Mouse (Mus musculus) cerebellum, postnatal 25 days (tissue): ENCODE data around the gene Swt1.
"Not testable (repeated sequence)": the region's sequence is repeated elsewhere in the genome, so short reads cannot be mapped to it uniquely, and the experiment has no call there.

ENCODE experiments used
- DNase-seq, 2 experiments: peaks; one replicate each; pipeline ENCODE4 v3.0.0; 2021; ENCODE audit warnings: mixed read lengths in 2 of 2

Swt1 gene

DNA sequence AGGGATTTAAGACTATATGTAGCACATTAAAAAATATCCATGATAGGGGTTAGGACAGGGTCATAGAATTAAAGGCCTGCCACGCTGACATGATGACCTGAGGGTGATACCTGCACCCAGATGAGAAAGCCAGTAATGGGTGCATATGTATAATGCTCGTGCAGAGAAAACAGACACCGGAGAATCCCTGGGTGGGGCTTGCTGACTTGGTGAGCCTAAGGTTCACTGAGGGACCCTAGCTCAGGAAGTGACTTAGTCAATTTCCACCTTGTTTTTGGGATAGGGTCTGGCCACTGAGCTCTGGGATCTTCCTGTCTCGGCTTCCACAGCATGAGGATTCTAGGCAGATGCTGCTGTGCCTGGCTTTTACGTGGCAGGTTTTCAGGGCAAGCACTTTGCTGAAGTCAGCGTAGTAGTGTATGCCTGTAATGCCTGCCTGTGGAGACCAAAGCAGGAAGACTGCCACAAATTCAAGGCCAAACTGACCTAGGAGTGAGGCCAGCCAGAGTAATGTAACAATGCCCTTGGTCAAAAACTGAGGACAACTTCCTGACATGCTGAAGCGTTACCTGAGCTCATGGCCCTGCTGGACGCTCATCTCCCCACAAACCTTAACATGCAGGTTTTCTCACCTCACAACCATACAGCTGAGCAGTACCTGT lies 61.2 kb downstream of the Swt1 start:
- no peak for DNase-seq

DNA sequence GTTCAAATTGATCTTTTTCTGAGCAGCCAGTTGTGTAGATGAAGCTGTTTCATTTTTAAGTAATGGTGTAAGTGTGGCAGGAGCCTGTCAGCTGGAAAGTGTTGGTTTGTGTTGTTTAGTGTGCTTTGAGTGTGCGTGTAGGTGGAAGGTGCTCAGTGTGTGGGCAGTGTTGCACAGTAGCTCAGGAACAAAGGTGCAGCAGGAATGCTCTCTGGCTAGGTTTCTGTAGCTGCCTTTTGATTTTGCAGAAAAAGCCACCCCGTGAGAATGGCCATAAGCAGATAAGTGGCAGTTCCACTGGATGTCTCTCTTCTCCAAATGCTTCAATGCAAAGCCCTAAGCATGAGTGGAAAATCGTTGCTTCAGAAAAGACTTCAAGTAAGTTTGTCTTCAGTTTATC lies 68.9 kb downstream of the Swt1 start:
- DNase-seq, result no peak

- no peak for DNase-seq
Observed at GRCm38 (mm10) chr1:151355994-151356393, 72.3 kb downstream of the Swt1 start.

- DNase-seq, result peak in 1 of 2 experiments; percentile 17
Observed at GRCm38 (mm10) chr1:151352911-151353310, 75.3 kb downstream of the Swt1 start.

DNA sequence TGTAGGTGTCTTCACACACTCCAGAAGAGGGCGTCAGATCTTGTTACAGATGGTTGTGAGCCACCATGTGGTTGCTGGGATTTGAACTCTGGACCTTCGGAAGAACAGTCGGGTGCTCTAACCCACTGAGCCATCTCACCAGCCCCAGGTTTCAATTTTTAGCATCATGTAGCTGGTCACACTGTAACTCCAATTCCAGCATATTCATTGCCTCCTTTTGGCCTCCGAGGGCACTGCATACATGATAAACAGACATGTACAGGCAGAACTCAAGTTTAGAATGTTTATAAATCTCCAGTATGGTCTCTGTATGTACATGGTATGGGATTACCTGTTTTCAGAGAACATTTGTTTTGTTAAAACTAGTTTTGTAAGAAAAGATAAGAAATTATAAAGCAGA lies 80.0 kb downstream of the Swt1 start:
- DNase-seq, result not testable (repeated sequence)

GRCm38 (mm10) chr1:151346681-151347127 lies 81.6 kb downstream of the Swt1 start:
- DNase-seq, result no peak

GRCm38 (mm10) chr1:151345863-151346195 lies 82.4 kb downstream of the Swt1 start:
- no peak for DNase-seq

GRCm38 (mm10) chr1:151345109-151345862 lies 83.0 kb downstream of the Swt1 start:
- DNase-seq, result peak; percentile 99

GRCm38 (mm10) chr1:151344283-151345108 lies 83.8 kb downstream of the Swt1 start, which contains the start of gene Ivns1abp:
TSS of gene Ivns1abp (plus strand) at chr1:151344477.
- DNase-seq, result peak; percentile 98 to 99

GRCm38 (mm10) chr1:151343571-151344282 lies 84.5 kb downstream of the Swt1 start:
- DNase-seq, result peak; percentile 18 to 25

GRCm38 (mm10) chr1:151342968-151343367 lies 85.3 kb downstream of the Swt1 start:
- peak in 1 of 2 experiments; percentile 14 for DNase-seq

DNA sequence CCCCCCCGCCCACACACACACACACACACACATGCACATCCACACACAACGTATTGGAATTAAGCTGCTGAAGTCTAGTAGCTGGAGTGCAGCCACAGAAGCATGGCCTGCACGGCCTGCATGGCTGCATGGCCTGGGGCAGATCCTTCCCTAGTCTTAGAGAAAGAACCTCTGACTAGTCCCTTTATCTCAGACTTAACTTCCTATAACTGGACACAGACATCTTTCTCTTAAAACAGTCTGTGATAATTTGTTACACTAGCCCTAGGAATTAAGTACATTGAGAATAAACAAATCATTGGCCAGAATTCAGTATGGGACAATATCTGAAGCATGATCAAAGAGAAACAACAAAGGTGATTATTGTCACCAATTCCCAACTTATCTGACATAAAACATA lies 85.9 kb downstream of the Swt1 start:
- DNase-seq, result no peak

DNA sequence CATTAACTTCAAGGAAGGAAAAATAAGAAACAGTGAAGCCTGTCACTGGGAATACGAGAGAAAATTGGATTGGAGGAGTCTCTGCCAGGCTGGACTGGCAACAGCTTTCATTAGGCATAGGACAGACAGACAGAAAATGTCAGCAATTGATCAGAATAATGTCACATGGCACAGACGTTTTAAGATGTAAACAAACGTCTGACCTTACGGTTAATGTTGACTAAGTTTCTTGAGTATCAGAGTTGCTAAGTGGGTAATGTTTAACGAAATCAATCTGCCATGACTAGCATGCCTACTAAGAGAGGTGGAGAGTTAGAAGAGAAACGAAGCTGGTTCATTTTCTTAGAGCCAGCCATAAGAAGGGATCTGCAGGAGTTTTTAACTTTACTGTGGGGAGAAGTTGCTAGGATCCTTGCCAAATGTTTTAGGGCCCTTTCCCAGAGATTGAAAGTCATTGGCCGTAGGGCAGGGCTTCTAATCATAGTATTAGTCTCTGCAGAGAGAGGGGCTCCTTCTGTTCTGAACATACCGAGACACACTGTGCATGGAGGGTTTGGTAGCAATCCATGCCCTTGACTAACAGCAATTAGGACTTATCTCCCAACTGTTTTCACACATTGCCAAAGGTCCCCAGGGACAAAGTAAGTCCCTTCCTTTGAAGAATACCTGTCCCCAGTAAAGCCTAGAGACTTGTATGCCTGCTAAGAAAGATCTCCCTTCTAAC lies 86.8 kb downstream of the Swt1 start:
- no peak for DNase-seq

DNA sequence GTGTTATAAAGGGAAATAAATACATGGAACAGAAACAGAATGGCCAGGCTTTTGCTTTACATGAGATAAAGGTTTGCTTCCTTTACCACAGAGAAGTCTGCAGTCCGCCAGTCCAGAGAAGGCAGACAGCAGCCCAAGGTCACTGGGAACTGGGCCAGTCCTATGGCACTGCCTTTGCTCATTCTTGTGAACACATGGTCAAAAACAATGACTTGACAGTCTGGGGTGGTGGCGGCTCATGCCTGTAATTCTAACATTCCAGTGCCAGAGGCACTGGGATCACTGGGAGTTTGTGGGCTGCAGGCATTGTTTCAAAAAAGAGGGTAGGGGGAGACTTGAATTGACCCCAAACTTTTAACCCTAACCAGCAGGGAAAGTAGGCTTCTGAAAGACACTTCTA lies 89.3 kb downstream of the Swt1 start:
- no peak for DNase-seq

- DNase-seq, result no peak
Observed at GRCm38 (mm10) chr1:151338234-151338633, 90.0 kb downstream of the Swt1 start.

- DNase-seq, result no peak
Observed at GRCm38 (mm10) chr1:151332819-151333218, 95.4 kb downstream of the Swt1 start.

DNA sequence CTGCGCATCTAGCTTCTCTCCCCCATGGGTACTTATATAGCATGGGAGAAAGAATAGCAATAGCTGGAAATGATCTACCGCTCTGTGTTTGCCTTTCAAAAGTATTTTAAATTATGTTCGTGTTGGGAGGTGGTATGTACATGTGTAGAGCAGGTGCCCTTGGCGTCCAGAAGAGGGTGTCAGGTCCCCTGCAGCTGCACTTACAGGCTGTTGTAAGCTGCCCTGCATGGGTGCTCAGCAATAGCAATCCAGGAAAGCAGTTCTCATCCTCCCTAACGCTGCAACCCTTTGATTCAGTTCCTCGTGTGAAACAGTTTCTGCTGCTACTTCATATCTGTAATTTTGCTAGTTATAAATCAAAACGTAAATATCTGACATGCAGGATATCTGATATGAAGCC lies 98.7 kb downstream of the Swt1 start:
- DNase-seq, result no peak

- DNase-seq, result no peak
Observed at GRCm38 (mm10) chr1:151328341-151329097, 99.7 kb downstream of the Swt1 start.

DNA sequence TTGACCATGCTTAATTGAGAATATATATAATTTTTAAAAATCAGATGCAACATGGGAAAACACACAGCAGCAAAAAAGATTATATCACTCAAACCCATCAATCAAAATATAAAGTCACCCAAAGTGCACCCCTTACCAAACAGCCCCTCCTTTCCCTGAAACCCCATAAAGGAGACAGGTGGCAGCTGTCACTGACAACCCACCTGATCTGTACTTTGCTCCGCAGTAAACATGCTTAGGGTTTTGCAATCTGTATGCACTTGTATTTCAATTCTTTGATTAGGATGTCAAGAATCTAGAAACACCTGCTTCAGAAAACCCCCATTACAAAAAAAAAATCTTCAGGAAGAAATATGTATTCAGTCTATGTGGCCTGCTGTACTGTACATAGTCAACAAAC lies 102.9 kb downstream of the Swt1 start:
- DNase-seq, result no peak

DNA sequence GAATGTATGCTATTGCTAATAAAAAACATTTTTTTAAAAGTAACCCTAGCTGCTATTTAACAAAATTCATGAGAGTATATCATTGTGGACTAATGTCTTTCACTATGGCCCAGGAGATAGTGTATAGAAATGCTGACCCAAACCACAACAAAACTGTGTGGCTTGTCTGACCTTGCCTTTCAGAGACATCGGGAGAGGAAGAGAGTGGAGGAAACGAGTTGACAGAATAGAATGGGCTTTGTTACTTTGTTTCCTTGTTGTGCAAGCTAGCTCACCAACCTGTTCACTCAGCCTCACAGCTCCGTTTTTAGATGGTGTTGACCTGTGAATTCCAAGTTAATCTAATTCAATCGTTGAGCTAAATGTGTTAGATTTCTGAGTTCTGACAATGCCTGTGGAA lies 107.8 kb downstream of the Swt1 start:
- DNase-seq, result no peak

DNA sequence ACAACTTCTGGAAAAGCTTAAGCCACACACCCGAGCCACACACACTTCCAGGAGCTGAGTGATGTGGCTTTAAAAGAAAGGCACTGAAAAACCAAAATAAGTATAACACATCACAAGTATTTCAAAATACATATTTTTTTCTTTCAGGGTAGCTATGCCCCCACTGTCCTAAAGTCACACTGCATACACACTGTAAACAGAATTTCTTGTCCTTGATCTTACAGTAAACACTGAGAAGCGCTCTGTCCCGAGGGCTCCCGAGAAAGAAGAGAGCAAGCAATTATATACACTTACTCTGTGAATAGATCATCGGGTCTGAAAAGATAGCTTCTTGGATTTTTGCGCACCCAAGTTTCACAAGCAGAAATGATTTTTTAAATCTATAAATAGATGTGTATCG lies 109.0 kb downstream of the Swt1 start:
- no peak for DNase-seq
